Mouse (Mus musculus) hematopoietic stem cell, adult 5-6 weeks (primary cell): ENCODE results near the gene Dnmt3l. TPM values are rescaled to one million over a fixed set of nuclear protein-coding genes. Genes with fewer than 3 reads are reported as not detected.
A peak's percentile ranks its signal among the peaks of the same experiment; 100 is the strongest.

Experiments
- ATAC-seq, 2 experiments: fragments of 125-278 bp in 1 of 2; replicated peaks in 1 of 2; 2 replicates each; pipeline ENCODE4 v1.8.0; 2016 to 2017; ENCODE audit warnings: inconsistent platforms in 2 of 2, mild to moderate bottlenecking in 2 of 2, moderate number of reproducible peaks in 2 of 2, low read depth in 1 of 2, moderate TSS enrichment in 1 of 2; ENCODE audit not compliant: low FRiP score in 2 of 2, poor library complexity in 2 of 2, severe bottlenecking in 2 of 2, insufficient read depth in 1 of 2, low TSS enrichment in 1 of 2
- total RNA-seq: library from RNA; stranded (forward); fragments of 172-1452, 232-1000 nt; gene quantifications from 2 replicates; pipeline ENCODE4 v1.2.3, GENCODE M21; 2017

Gene Dnmt3l
- total RNA-seq, 1 experiment from 2014 or later, result 0.94 TPM

GRCm38 (mm10) chr10:78068541-78068940, 26.8 kb downstream of the Dnmt3l start:
- no peak for ATAC-seq

GRCm38 (mm10) chr10:78069101-78070011, 27.6 kb downstream of the Dnmt3l start, which contains the start of gene Icosl:
Icosl (plus strand) TSS chr10:78069302.
- peak; percentile 86 to 90 for ATAC-seq

- ATAC-seq, result no peak
Measured at GRCm38 (mm10) chr10:78074151-78074550, 32.4 kb downstream of the Dnmt3l start.

- peak; percentile 57 to 70 for ATAC-seq
Measured at GRCm38 (mm10) chr10:78074977-78075376, 33.2 kb downstream of the Dnmt3l start.

GRCm38 (mm10) chr10:78077862-78078261, 36.1 kb downstream of the Dnmt3l start:
- no peak for ATAC-seq

GRCm38 (mm10) chr10:78078276-78078675, 36.5 kb downstream of the Dnmt3l start:
- ATAC-seq, result no peak

- ATAC-seq, result peak in 1 of 2 experiments; percentile 32; a peak in 1 of 4 replicates
Measured at GRCm38 (mm10) chr10:78079955-78080591, 38.3 kb downstream of the Dnmt3l start.

- ATAC-seq, result no peak
Measured at GRCm38 (mm10) chr10:78084073-78084472, 42.3 kb downstream of the Dnmt3l start.

- ATAC-seq, result no peak
Measured at GRCm38 (mm10) chr10:78085711-78086110, 44.0 kb downstream of the Dnmt3l start.

GRCm38 (mm10) chr10:78086444-78087061, 44.8 kb downstream of the Dnmt3l start:
- peak; percentile 50 for ATAC-seq

- peak; percentile 86 to 89 for ATAC-seq
Measured at GRCm38 (mm10) chr10:78087101-78087511, 45.4 kb downstream of the Dnmt3l start.

- no peak for ATAC-seq
Measured at GRCm38 (mm10) chr10:78090246-78090645, 48.5 kb downstream of the Dnmt3l start.

GRCm38 (mm10) chr10:78090706-78091491, 49.2 kb downstream of the Dnmt3l start:
- no peak for ATAC-seq

GRCm38 (mm10) chr10:78091865-78092724, 50.3 kb downstream of the Dnmt3l start:
- no peak for ATAC-seq

- ATAC-seq, result no peak
Measured at GRCm38 (mm10) chr10:78092725-78093029, 50.9 kb downstream of the Dnmt3l start.

- ATAC-seq, result no peak
Measured at GRCm38 (mm10) chr10:78095221-78095620, 53.5 kb downstream of the Dnmt3l start.
